Comparison of ENCODE assay signal across 8 mouse cellular contexts in the genomic region with DNA sequence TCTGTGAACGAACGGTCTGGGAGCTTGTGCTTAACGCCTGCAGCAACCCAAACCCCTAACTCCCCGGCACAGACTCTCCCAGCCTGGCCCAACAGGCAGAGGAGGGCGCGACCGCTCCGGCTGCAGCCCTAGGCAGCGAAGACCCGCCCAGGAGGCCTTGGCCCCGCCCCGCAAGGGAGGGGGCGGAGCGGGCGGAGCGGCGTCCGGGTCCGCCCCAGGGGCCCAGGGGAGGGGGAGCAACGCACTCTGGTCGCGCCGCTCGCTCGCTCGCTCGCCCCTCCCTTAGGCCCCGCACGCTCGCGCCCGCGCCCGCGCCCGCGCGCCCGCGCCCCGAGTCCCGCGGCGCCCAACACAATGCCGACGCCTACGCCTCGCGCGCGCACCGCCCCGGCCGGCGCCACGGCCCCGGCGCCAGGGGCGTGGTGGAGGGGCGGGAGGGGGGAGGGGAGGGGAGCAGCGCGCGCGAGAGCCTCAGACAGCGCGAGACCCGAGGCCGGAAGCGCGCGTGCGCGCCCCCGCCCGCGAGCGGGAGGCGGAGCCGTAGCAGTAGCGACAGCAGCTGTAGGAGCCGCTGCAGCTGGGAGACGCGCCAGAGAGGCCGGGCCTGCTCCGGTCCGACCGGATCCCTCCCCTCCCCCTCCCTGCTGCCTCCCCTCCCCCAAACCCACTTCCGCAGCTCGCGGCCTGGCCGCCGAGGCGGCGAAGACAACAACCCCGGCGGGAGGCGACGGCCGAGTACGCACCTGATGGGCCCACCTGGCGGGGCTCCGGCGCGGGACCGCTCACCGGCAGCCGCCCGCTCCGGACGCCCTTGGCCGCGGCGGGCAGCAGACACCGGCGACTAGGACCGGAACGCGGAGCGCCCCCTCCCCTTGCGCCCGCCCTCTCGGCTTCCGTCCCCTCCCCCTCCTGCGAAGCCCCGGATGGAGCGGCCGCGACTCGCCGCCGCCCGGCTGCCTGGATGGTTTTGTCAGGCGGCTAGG. TPM values are rescaled to one million over a fixed set of nuclear protein-coding genes. Genes with fewer than 3 reads are reported as not detected.
DNase-seq lines count a peak whose midpoint lies in the region; ATAC-seq and TF ChIP-seq lines count a peak whose summit lies in the region.

No protein-coding gene starts in this region.

- peak; percentile 89 for ATAC-seq in erythroblast, adult 5-6 weeks (replicated peaks; ENCODE audit: low FRiP score, poor library complexity, severe bottlenecking)
- peak; percentile 90 for ATAC-seq in heart, embryonic 11.5 days (replicated peaks; ENCODE audit: insufficient number of reproducible peaks, low FRiP score, low TSS enrichment)
- ATAC-seq in kidney, embryonic 16.5 days (ENCODE audit: low FRiP score, low TSS enrichment) = peak; percentile 93

- peak overlapping the region; percentile 95 for H3K4me3 ChIP-seq in heart, embryonic 11.5 days (ENCODE audit: low read depth, low read length)
- peak overlapping the region; percentile 94 for H3K4me3 ChIP-seq in kidney, embryonic 16.5 days (ENCODE audit: low read length)
- H3K4me3 ChIP-seq in liver, adult 2 months (ENCODE audit: insufficient read depth, low read depth, low read length) = peak overlapping the region; percentile 94
- peak overlapping the region; percentile 57 for H3K4me3 ChIP-seq in myocyte

- no peaks in the 10 kb centered on the region for H3K36me3 ChIP-seq in heart, embryonic 11.5 days (ENCODE audit: control insufficient read depth, insufficient read depth, low read length)
- H3K36me3 ChIP-seq in kidney, embryonic 16.5 days (ENCODE audit: insufficient read depth, low read length) = no peaks in the 10 kb centered on the region
- no peaks in the 10 kb centered on the region for H3K36me3 ChIP-seq in liver, adult 2 months (ENCODE audit: control insufficient read depth, insufficient read depth, low read length)
- no peaks in the 10 kb centered on the region for H3K36me3 ChIP-seq in myocyte (ENCODE audit: control insufficient read depth, insufficient read depth)
- H3K36me3 ChIP-seq in splenic B cell, adult 2 months (ENCODE audit: control insufficient read depth, insufficient read depth, low read length, poor library complexity, severe bottlenecking) = no peaks in the 10 kb centered on the region

- no peaks in the 10 kb centered on the region for H3K9me3 ChIP-seq in heart, embryonic 11.5 days (replicated peaks; ENCODE audit: control insufficient read depth, low read length)
- no peaks in the 10 kb centered on the region for H3K9me3 ChIP-seq in kidney, embryonic 16.5 days (ENCODE audit: low read length)

- no peaks in the 10 kb centered on the region for H3K27me3 ChIP-seq in heart, embryonic 11.5 days (ENCODE audit: control insufficient read depth, insufficient read depth, low read length)
- no peaks in the 10 kb centered on the region for H3K27me3 ChIP-seq in kidney, embryonic 16.5 days (ENCODE audit: insufficient read depth, low read length)
- H3K27me3 ChIP-seq in liver, adult 2 months (ENCODE audit: control insufficient read depth, insufficient read depth, low read length) = no peaks in the 10 kb centered on the region
- no peaks in the 10 kb centered on the region for H3K27me3 ChIP-seq in myocyte (ENCODE audit: control insufficient read depth, insufficient read depth, insufficient read length)
- no peaks in the 10 kb centered on the region for H3K27me3 ChIP-seq in splenic B cell, adult 2 months (ENCODE audit: control insufficient read depth, insufficient read depth, low read length, poor library complexity, severe bottlenecking)

- peak; percentile 66; the same call in 1 of the 2 replicates for TF ChIP-seq POLR2A in liver, adult 2 months (IDR thresholded peaks at IDR 0.05; ENCODE audit: extremely low read depth, insufficient read depth, low read length)
- peak; percentile 95 for TF ChIP-seq POLR2A in myocyte (IDR thresholded peaks at IDR 0.05; ENCODE audit: insufficient read length, low read depth)

- peak overlapping the region; percentile 91 for H3K4me2 ChIP-seq in heart, embryonic 11.5 days
- H3K4me2 ChIP-seq in kidney, embryonic 16.5 days (replicated peaks; ENCODE audit: low read depth, low read length) = peak overlapping the region; percentile 89
- H3K4me2 ChIP-seq in myocyte (ENCODE audit: low read depth) = peak overlapping the region; percentile 74

- WGBS in heart, embryonic 11.5 days (ENCODE audit: insufficient replicate concordance) = under 1% methylated on average over 50 of the region's 133 CpGs
- WGBS in kidney, embryonic 16.5 days = under 1% methylated on average over 79 of the region's 133 CpGs
- under 1% methylated on average over 84 of the region's 133 CpGs for WGBS in liver, adult 2 months

- no peak for TF ChIP-seq CTCF in liver, adult 2 months (IDR thresholded peaks at IDR 0.05; ENCODE audit: low read depth, low read length)

- H3K9ac ChIP-seq in heart, embryonic 11.5 days (ENCODE audit: low read depth, low read length) = peak overlapping the region; percentile 99
- peak overlapping the region; percentile 99 for H3K9ac ChIP-seq in kidney, embryonic 16.5 days (replicated peaks; ENCODE audit: low read length)
- H3K9ac ChIP-seq in liver, adult 2 months (ENCODE audit: low read depth, low read length) = peak overlapping the region; percentile 98

- H3ac ChIP-seq in myocyte (ENCODE audit: control insufficient read depth, insufficient read length) = peak overlapping the region; percentile 99

- peaks cover 23% of the 10 kb centered on the region for H3K4me1 ChIP-seq in heart, embryonic 11.5 days (ENCODE audit: control insufficient read depth, insufficient read depth, low read length)
- H3K4me1 ChIP-seq in kidney, embryonic 16.5 days (ENCODE audit: insufficient read depth, low read length) = peaks cover 52% of the 10 kb centered on the region
- peaks cover 29% of the 10 kb centered on the region for H3K4me1 ChIP-seq in liver, adult 2 months (ENCODE audit: control insufficient read depth, insufficient read depth, low read length)

- H3K79me2 ChIP-seq in liver, adult 2 months (ENCODE audit: control insufficient read depth, insufficient read depth, low read length) = peaks cover 33% of the 10 kb centered on the region; the same call in 1 of the 2 replicates
- peaks cover 50% of the 10 kb centered on the region for H3K79me2 ChIP-seq in myocyte (ENCODE audit: control insufficient read depth, insufficient read depth)

- DNase-seq in B cell, adult 2 months = peak; percentile 95
- DNase-seq in brain, adult 2 months (ENCODE audit: low read depth, low spot score) = peak; percentile 98
- peak; percentile 85 for DNase-seq in liver, adult 2 months (ENCODE audit: extremely low read depth, low read depth, low spot score)
- DNase-seq in splenic B cell, adult 2 months (ENCODE audit: low read depth, low spot score) = peak; percentile 97

- H3K27ac ChIP-seq in heart, embryonic 11.5 days (ENCODE audit: low read depth, low read length) = peak overlapping the region; percentile 99
- peak overlapping the region; percentile 99 for H3K27ac ChIP-seq in kidney, embryonic 16.5 days (ENCODE audit: low read length)
- peak overlapping the region; percentile 98 for H3K27ac ChIP-seq in liver, adult 2 months (replicated peaks; ENCODE audit: insufficient read depth, low read depth, low read length)

TF ChIP-seq in myocyte, 11 proteins besides CTCF, POLR2A, EP300 and RAD21:
- no peak for TF ChIP-seq CEBPB (IDR thresholded peaks at IDR 0.05; ENCODE audit: insufficient read depth, poor library complexity, severe bottlenecking)
- TF ChIP-seq REST (IDR thresholded peaks at IDR 0.05; ENCODE audit: insufficient read depth, insufficient read length) = no peak
- TF ChIP-seq E2F4 (IDR thresholded peaks at IDR 0.05; ENCODE audit: insufficient read depth) = no peak
- peak in 2 of 3 experiments; percentile 59 to 88 for TF ChIP-seq MYOD1 (IDR thresholded peaks at IDR 0.05; ENCODE audit: control insufficient read depth in 1 of 3, insufficient read length in 2 of 3, low read depth in 2 of 3)
- no peak for TF ChIP-seq TCF12 (IDR thresholded peaks at IDR 0.05; ENCODE audit: insufficient read depth, poor library complexity, severe bottlenecking)
- TF ChIP-seq SRF (IDR thresholded peaks at IDR 0.05; ENCODE audit: control insufficient read depth, insufficient read length, low read depth) = peak; percentile 52
- TF ChIP-seq USF1 (IDR thresholded peaks at IDR 0.05; ENCODE audit: low read depth) = no peak
- peak in 2 of 3 experiments; percentile 66 to 86 for TF ChIP-seq MYOG (IDR thresholded peaks at IDR 0.05; ENCODE audit: control insufficient read depth in 1 of 3, insufficient read depth in 1 of 3, insufficient read length in 2 of 3, low read depth in 2 of 3)
- peak; percentile 83 for TF ChIP-seq POLR2AphosphoS2 (IDR thresholded peaks at IDR 0.05; ENCODE audit: insufficient read length, low read depth)
- no peak for TF ChIP-seq MAX (IDR thresholded peaks at IDR 0.05; ENCODE audit: low read depth)
- peak; percentile 32 for TF ChIP-seq TCF3 (IDR thresholded peaks at IDR 0.05; ENCODE audit: insufficient read length, low read depth)

RNA-seq across cellular contexts. Expression of a gene that starts 1.0 kb away (rescaled TPM):
- total RNA-seq in erythroblast, adult 5-6 weeks (2015; ENCODE audit: low replicate concordance) = 4.4 and 4.8 TPM in 2 replicates
- 2.6 and 4.6 TPM in 2 replicates for total RNA-seq in erythroblast, adult 5-6 weeks (2017; ENCODE audit: low replicate concordance)
- polyA plus RNA-seq in heart, embryonic 11.5 days (2014; fragmentation: Nextera tagmentation; extraction: Ambion mirVana) = 10.8 and 14.0 TPM in 2 replicates
- 17.9 and 19.0 TPM in 2 replicates for polyA plus RNA-seq in kidney, embryonic 16.5 days (2015; fragmentation: Nextera tagmentation; extraction: Ambion mirVana)
- 2.4 and 3.0 TPM in 2 replicates for total RNA-seq in liver, adult 2 months (2014; rRNA removed)
- 2.5 and 3.4 TPM in 2 replicates for polyA plus RNA-seq in liver, adult 2 months (2012; rRNA removed)
- 3.8 TPM for polyA plus RNA-seq in myocyte (2012; fragmentation: generic; extraction: Trizol)

RNA-seq across cellular contexts. Expression of a gene that starts 45.3 kb away (rescaled TPM):
- 8.2 and 37.7 TPM in 2 replicates for total RNA-seq in erythroblast, adult 5-6 weeks (2015; ENCODE audit: low replicate concordance)
- 5.7 and 18.2 TPM in 2 replicates for total RNA-seq in erythroblast, adult 5-6 weeks (2017; ENCODE audit: low replicate concordance)
- 87.3 and 91.7 TPM in 2 replicates for polyA plus RNA-seq in heart, embryonic 11.5 days (2014; fragmentation: Nextera tagmentation; extraction: Ambion mirVana)
- 65.2 and 71.0 TPM in 2 replicates for polyA plus RNA-seq in kidney, embryonic 16.5 days (2015; fragmentation: Nextera tagmentation; extraction: Ambion mirVana)
- 35.2 and 43.1 TPM in 2 replicates for total RNA-seq in liver, adult 2 months (2014; rRNA removed)
- 33.7 and 35.7 TPM in 2 replicates for polyA plus RNA-seq in liver, adult 2 months (2012; rRNA removed)
- polyA plus RNA-seq in myocyte (2012; fragmentation: generic; extraction: Trizol) = 22.1 TPM

RNA-seq across cellular contexts. Expression of a gene that starts 45.4 kb away (rescaled TPM):
- 11.1 and 11.3 TPM in 2 replicates for total RNA-seq in erythroblast, adult 5-6 weeks (2015; ENCODE audit: low replicate concordance)
- 5.6 and 12.5 TPM in 2 replicates for total RNA-seq in erythroblast, adult 5-6 weeks (2017; ENCODE audit: low replicate concordance)
- 20.2 and 23.3 TPM in 2 replicates for polyA plus RNA-seq in heart, embryonic 11.5 days (2014; fragmentation: Nextera tagmentation; extraction: Ambion mirVana)
- 23.8 and 29.0 TPM in 2 replicates for polyA plus RNA-seq in kidney, embryonic 16.5 days (2015; fragmentation: Nextera tagmentation; extraction: Ambion mirVana)
- total RNA-seq in liver, adult 2 months (2014; rRNA removed) = 8.1 and 9.9 TPM in 2 replicates
- polyA plus RNA-seq in liver, adult 2 months (2012; rRNA removed) = 6.0 and 9.0 TPM in 2 replicates
- 16.0 TPM for polyA plus RNA-seq in myocyte (2012; fragmentation: generic; extraction: Trizol)

Comparison
In these comparisons a context has a peak if more than half of its experiments do, and no peak if none do; other contexts are left out.
1. Peak in every context shown above with its lines: DNase-seq, ATAC-seq, H3K4me3 ChIP-seq and H3K27ac ChIP-seq.